Mouse (Mus musculus): Measurements from ENCODE around the gene Hspb2. TPM values are rescaled to one million over a fixed set of nuclear protein-coding genes. Genes with fewer than 3 reads are reported as not detected.

The Hspb2 gene
- polyA plus RNA-seq, 1 experiment from 2014 or later = 61.2 TPM

GRCm38 (mm10) chr9:50746214-50746677, 5.9 kb downstream of the Hspb2 start, which contains the start of gene 2310030G06Rik:
2310030G06Rik (minus strand) TSS chr9:50746536.
- no peaks in the 10 kb centered on the region for H3K9me3 ChIP-seq (replicated peaks)
- 2% methylated on average over 19 of the region's 19 CpGs for WGBS
- no peaks in the 10 kb centered on the region for H3K27me3 ChIP-seq
- peak; percentile 77 for ATAC-seq (ENCODE audit: insufficient number of reproducible peaks, low FRiP score, low TSS enrichment, low read depth)
- peak within 1 kb of the TSS; percentile 77 for H3K27ac ChIP-seq (replicated peaks)
- peak within 1 kb of the TSS; percentile 42 for H3K4me3 ChIP-seq (replicated peaks)
- peak within 1 kb of the TSS; percentile 59 for H3K4me2 ChIP-seq (replicated peaks)
- peak within 1 kb of the TSS; percentile 29; the same call in 1 of the 2 replicates for H3K9ac ChIP-seq
- H3K36me3 ChIP-seq = no peaks in the 10 kb centered on the region
- peaks cover 13% of the 10 kb centered on the region; the same call in 1 of the 2 replicates for H3K4me1 ChIP-seq

GRCm38 (mm10) chr9:50745806-50746205, 6.3 kb downstream of the Hspb2 start:
- H3K4me1 ChIP-seq = peaks cover 8% of the 10 kb centered on the region; the same call in 1 of the 2 replicates
- peak overlapping the region; percentile 59 for H3K4me2 ChIP-seq (replicated peaks)
- no peaks in the 10 kb centered on the region for H3K36me3 ChIP-seq
- no peaks in the 10 kb centered on the region for H3K27me3 ChIP-seq
- peak overlapping the region; percentile 42 for H3K4me3 ChIP-seq (replicated peaks)
- H3K27ac ChIP-seq (replicated peaks) = peak overlapping the region; percentile 77; the same call in 1 of the 2 replicates
- H3K9me3 ChIP-seq (replicated peaks) = no peaks in the 10 kb centered on the region
- H3K9ac ChIP-seq = no peak overlapping the region; the same call in 1 of the 2 replicates
- 14% methylated on average over 7 of the region's 7 CpGs for WGBS
- no peak for ATAC-seq (ENCODE audit: insufficient number of reproducible peaks, low FRiP score, low TSS enrichment, low read depth)

GRCm38 (mm10) chr9:50742744-50743143, 9.4 kb downstream of the Hspb2 start:
- 73% methylated on average over 2 of the region's 2 CpGs for WGBS
- Histone ChIP-seq H3K4me2 (replicated peaks) (no peak overlapping the region), H3K4me3 (replicated peaks) (no peak overlapping the region), H3K9me3 (replicated peaks) (no peaks in the 10 kb centered on the region), H3K27me3 (no peaks in the 10 kb centered on the region), H3K4me1 (peaks cover 8% of the 10 kb centered on the region; the same call in 1 of the 2 replicates), H3K36me3 (no peaks in the 10 kb centered on the region), H3K27ac (replicated peaks) (no peak overlapping the region), H3K9ac (no peak overlapping the region)
- ATAC-seq (ENCODE audit: insufficient number of reproducible peaks, low FRiP score, low TSS enrichment, low read depth) = no peak

GRCm38 (mm10) chr9:50742261-50742660, 9.9 kb downstream of the Hspb2 start:
- H3K27ac ChIP-seq (replicated peaks) = no peak overlapping the region
- H3K27me3 ChIP-seq = no peaks in the 10 kb centered on the region
- H3K4me1 ChIP-seq = peaks cover 8% of the 10 kb centered on the region; the same call in 1 of the 2 replicates
- H3K4me3 ChIP-seq (replicated peaks) = no peak overlapping the region
- no peak overlapping the region for H3K4me2 ChIP-seq (replicated peaks)
- H3K36me3 ChIP-seq = no peaks in the 10 kb centered on the region
- 77% methylated on average over 3 of the region's 3 CpGs for WGBS
- no peaks in the 10 kb centered on the region for H3K9me3 ChIP-seq (replicated peaks)
- H3K9ac ChIP-seq = no peak overlapping the region
- ATAC-seq (ENCODE audit: insufficient number of reproducible peaks, low FRiP score, low TSS enrichment, low read depth) = no peak

- Histone ChIP-seq H3K27ac (replicated peaks) (no peak overlapping the region), H3K4me3 (replicated peaks) (no peak overlapping the region), H3K9me3 (replicated peaks) (no peaks in the 10 kb centered on the region), H3K27me3 (no peaks in the 10 kb centered on the region), H3K9ac (no peak overlapping the region), H3K4me2 (replicated peaks) (no peak overlapping the region), H3K4me1 (peaks cover 1% of the 10 kb centered on the region; the same call in 1 of the 2 replicates), H3K36me3 (no peaks in the 10 kb centered on the region)
- WGBS = 75% methylated on average over 14 of the region's 14 CpGs
- ATAC-seq (ENCODE audit: insufficient number of reproducible peaks, low FRiP score, low TSS enrichment, low read depth) = no peak
Observed at GRCm38 (mm10) chr9:50740867-50741784, 11.0 kb downstream of the Hspb2 start.

GRCm38 (mm10) chr9:50738914-50739870, 13.0 kb downstream of the Hspb2 start, which contains the start of gene Dixdc1:
Dixdc1 (minus strand) TSS chr9:50739517.
- peak within 1 kb of the TSS; percentile 34 for H3K4me3 ChIP-seq (replicated peaks)
- WGBS = 14% methylated on average over 35 of the region's 36 CpGs
- no peaks in the 10 kb centered on the region for H3K4me1 ChIP-seq
- H3K9ac ChIP-seq = no peak within 1 kb of the TSS
- ATAC-seq (ENCODE audit: insufficient number of reproducible peaks, low FRiP score, low TSS enrichment, low read depth) = peak; percentile 93
- peak within 1 kb of the TSS; percentile 58 for H3K4me2 ChIP-seq (replicated peaks)
- no peaks in the 10 kb centered on the region for H3K36me3 ChIP-seq
- H3K27ac ChIP-seq (replicated peaks) = no peak within 1 kb of the TSS
- H3K9me3 ChIP-seq (replicated peaks) = no peaks in the 10 kb centered on the region
- H3K27me3 ChIP-seq = no peaks in the 10 kb centered on the region

GRCm38 (mm10) chr9:50734989-50735388, 17.2 kb downstream of the Hspb2 start:
- WGBS = 2% methylated on average over 9 of the region's 9 CpGs

GRCm38 (mm10) chr9:50732560-50732959, 19.6 kb downstream of the Hspb2 start:
- Histone ChIP-seq H3K4me2 (replicated peaks) (no peak overlapping the region), H3K4me1 (peaks cover 8% of the 10 kb centered on the region), H3K36me3 (no peaks in the 10 kb centered on the region), H3K4me3 (replicated peaks) (no peak overlapping the region), H3K27me3 (no peaks in the 10 kb centered on the region), H3K27ac (replicated peaks) (no peak overlapping the region), H3K9ac (no peak overlapping the region), H3K9me3 (replicated peaks) (no peaks in the 10 kb centered on the region)
- ATAC-seq (ENCODE audit: insufficient number of reproducible peaks, low FRiP score, low TSS enrichment, low read depth) = no peak
- 32% methylated on average over 4 of the region's 4 CpGs for WGBS

More at GRCm38 (mm10) chr9:50734989-50735388, 17.2 kb downstream of the Hspb2 start:
- Histone ChIP-seq H3K4me1 (no peaks in the 10 kb centered on the region), H3K4me2 (replicated peaks) (0 out of 2 replicates have a peak overlapping the region, but pooled peaks have one; percentile 25), H3K27ac (replicated peaks) (no peak overlapping the region), H3K9ac (no peak overlapping the region), H3K36me3 (no peaks in the 10 kb centered on the region), H3K27me3 (no peaks in the 10 kb centered on the region), H3K4me3 (replicated peaks) (no peak overlapping the region), H3K9me3 (replicated peaks) (no peaks in the 10 kb centered on the region)
- ATAC-seq (ENCODE audit: insufficient number of reproducible peaks, low FRiP score, low TSS enrichment, low read depth) = no peak

- H3K9me3 ChIP-seq (replicated peaks) = no peaks in the 10 kb centered on the region
- no peaks in the 10 kb centered on the region for H3K36me3 ChIP-seq
- H3K4me2 ChIP-seq (replicated peaks) = no peak overlapping the region
- no peak for ATAC-seq (ENCODE audit: insufficient number of reproducible peaks, low FRiP score, low TSS enrichment, low read depth)
- 28% methylated on average over 4 of the region's 4 CpGs for WGBS
- H3K4me3 ChIP-seq (replicated peaks) = no peak overlapping the region
- H3K27ac ChIP-seq (replicated peaks) = no peak overlapping the region
- peaks cover 33% of the 10 kb centered on the region for H3K4me1 ChIP-seq
- no peaks in the 10 kb centered on the region for H3K27me3 ChIP-seq
- H3K9ac ChIP-seq = no peak overlapping the region
Observed at GRCm38 (mm10) chr9:50729600-50729999, 22.6 kb downstream of the Hspb2 start.

GRCm38 (mm10) chr9:50727925-50728651, 24.1 kb downstream of the Hspb2 start:
- H3K4me2 ChIP-seq (replicated peaks) = peak overlapping the region; percentile 82
- no peaks in the 10 kb centered on the region for H3K9me3 ChIP-seq (replicated peaks)
- peak overlapping the region; percentile 53 for H3K9ac ChIP-seq
- WGBS = 0% methylated on average over 45 of the region's 45 CpGs
- H3K27me3 ChIP-seq = no peaks in the 10 kb centered on the region
- peaks cover 46% of the 10 kb centered on the region for H3K4me1 ChIP-seq
- peak; percentile 90 for ATAC-seq (ENCODE audit: insufficient number of reproducible peaks, low FRiP score, low TSS enrichment, low read depth)
- no peaks in the 10 kb centered on the region for H3K36me3 ChIP-seq
- peak overlapping the region; percentile 86 for H3K27ac ChIP-seq (replicated peaks)
- H3K4me3 ChIP-seq (replicated peaks) = peak overlapping the region; percentile 64

Measured in embryonic facial prominence, embryonic 15.5 days (tissue).